Comparison of ENCODE assay signal across 17 mouse cellular contexts in genomic region chr13:102108204-102108603, GRCm38 (mm10).
"Had no signal": no experiment of that assay in that cellular context is flagged by ENCODE, and none has a peak within 500 bp of the region (broad histone marks: within the 10 kb centered on the region; RNA-seq: fewer than 3 reads in every experiment).

No protein-coding gene starts in this region.

- H3K4me3 ChIP-seq: lung, embryonic 15.5 days; midbrain, embryonic 13.5 days; midbrain, embryonic 15.5 days; neural tube, embryonic 12.5 days; stomach, embryonic 15.5 days had no signal

- H3K9ac ChIP-seq: liver, postnatal 0 days; lung, embryonic 15.5 days; midbrain, embryonic 13.5 days; midbrain, embryonic 15.5 days; neural tube, embryonic 12.5 days; stomach, embryonic 15.5 days had no signal

- H3K27ac ChIP-seq: lung, embryonic 15.5 days; macrophage; midbrain, embryonic 13.5 days; midbrain, embryonic 15.5 days; neural tube, embryonic 12.5 days; stomach, embryonic 15.5 days; stomach, postnatal 0 days had no signal

- H3K27me3 ChIP-seq: lung, embryonic 15.5 days; midbrain, embryonic 13.5 days; midbrain, embryonic 15.5 days; neural tube, embryonic 12.5 days; stomach, embryonic 15.5 days had no signal

- H3K4me1 ChIP-seq: midbrain, embryonic 13.5 days; midbrain, embryonic 15.5 days; neural tube, embryonic 12.5 days; stomach, embryonic 15.5 days had no signal

- H3K4me2 ChIP-seq: lung, embryonic 15.5 days; midbrain, embryonic 11.5 days; midbrain, embryonic 13.5 days; midbrain, embryonic 15.5 days; neural tube, embryonic 12.5 days; stomach, embryonic 15.5 days had no signal

- H3K9me3 ChIP-seq: lung, embryonic 15.5 days; midbrain, embryonic 13.5 days; midbrain, embryonic 15.5 days; neural tube, embryonic 12.5 days; stomach, embryonic 15.5 days had no signal

- ATAC-seq: liver, postnatal 0 days; lung, postnatal 0 days; midbrain, embryonic 13.5 days; midbrain, embryonic 15.5 days had no signal

- DNase-seq: liver, postnatal 0 days; lung, adult 2 months; lung, postnatal 14 days; lung, postnatal 36 days; right cerebral cortex, postnatal 14 days; thymus, adult 2 months; thymus, postnatal 25 days; thymus, postnatal 4 days had no signal

- H3K36me3 ChIP-seq: lung, embryonic 15.5 days; midbrain, embryonic 13.5 days; midbrain, embryonic 15.5 days; neural tube, embryonic 12.5 days; stomach, embryonic 15.5 days had no signal
